ENCODE assay signal across 23 mouse cellular contexts in the genomic region with DNA sequence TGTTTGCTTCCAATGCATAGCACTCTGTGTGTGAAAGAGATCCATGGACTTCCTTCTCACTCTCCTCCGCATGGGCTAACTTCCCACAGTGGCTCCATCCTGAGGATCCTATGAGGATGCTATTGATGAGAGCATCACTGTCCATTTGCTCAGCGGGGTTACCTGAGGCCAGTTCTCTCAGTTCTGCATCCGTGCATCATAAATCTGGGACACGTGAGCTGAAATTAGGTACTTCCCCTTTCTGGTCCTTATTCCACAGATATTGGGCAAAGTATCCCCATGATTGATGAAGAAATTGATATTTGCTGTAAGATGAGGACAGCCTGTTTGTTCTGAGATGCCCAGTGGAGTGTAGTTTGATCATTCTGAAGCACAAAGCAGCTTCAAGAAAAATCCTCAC.
DNase-seq lines count a peak whose midpoint lies in the region; ATAC-seq lines count a peak whose summit lies in the region.
"Had no signal": no experiment of that assay in that cellular context is flagged by ENCODE, and none has a peak within 500 bp of the region (broad histone marks: within the 10 kb centered on the region; RNA-seq: fewer than 3 reads in every experiment).

No protein-coding gene starts in this region.

- no peak for ATAC-seq in heart, embryonic 12.5 days (ENCODE audit: insufficient number of reproducible peaks, low FRiP score)
- no peak for ATAC-seq in kidney, embryonic 16.5 days (ENCODE audit: low FRiP score, low TSS enrichment)
- ATAC-seq in embryonic facial prominence, embryonic 15.5 days (ENCODE audit: insufficient number of reproducible peaks, low FRiP score, low TSS enrichment, low read depth): no peak
- ATAC-seq in megakaryocyte, adult 5-6 weeks (ENCODE audit: poor library complexity, severe bottlenecking): peak; percentile 51
- ATAC-seq: forebrain, embryonic 15.5 days; hindbrain, postnatal 0 days; intestine, postnatal 0 days; midbrain, embryonic 13.5 days had no signal

- no peak for DNase-seq in heart, postnatal 14 days
- DNase-seq in kidney, adult 8-10 months: no peak
- no peak for DNase-seq in hindbrain, embryonic 10.5 days (ENCODE audit: low spot score)
- DNase-seq in layer of hippocampus, postnatal 25 days (ENCODE audit: extremely low spot score in 1 of 2, low spot score in 1 of 2): no peak
- DNase-seq: adrenal gland, postnatal 25 days; cerebellum, adult 2 months; cerebellum, postnatal 25 days; gastrocnemius, postnatal 36 days; liver had no signal

- no peak overlapping the region for H3K4me3 ChIP-seq in heart, embryonic 12.5 days
- H3K4me3 ChIP-seq in kidney, embryonic 16.5 days (ENCODE audit: low read length): no peak overlapping the region
- H3K4me3 ChIP-seq in embryonic facial prominence, embryonic 15.5 days (replicated peaks): no peak overlapping the region
- no peak overlapping the region for H3K4me3 ChIP-seq in hindbrain, embryonic 10.5 days
- H3K4me3 ChIP-seq: forebrain, embryonic 10.5 days; forebrain, embryonic 15.5 days; hindbrain, embryonic 12.5 days; layer of hippocampus, adult 2 months; liver, embryonic 15.5 days; lung, embryonic 15.5 days; midbrain, embryonic 13.5 days; neural tube, embryonic 13.5 days had no signal

- WGBS in heart, embryonic 12.5 days: 89% methylated on average over 4 of the region's 4 CpGs
- 70% methylated on average over 4 of the region's 4 CpGs for WGBS in kidney, embryonic 16.5 days
- WGBS in embryonic facial prominence, embryonic 15.5 days: 91% methylated on average over 4 of the region's 4 CpGs
- WGBS in hindbrain, embryonic 10.5 days: 92% methylated on average over 4 of the region's 4 CpGs

- H3K4me2 ChIP-seq in heart, embryonic 12.5 days: no peak overlapping the region
- no peak overlapping the region for H3K4me2 ChIP-seq in kidney, embryonic 16.5 days (replicated peaks; ENCODE audit: low read depth, low read length)
- no peak overlapping the region for H3K4me2 ChIP-seq in embryonic facial prominence, embryonic 15.5 days (replicated peaks)
- H3K4me2 ChIP-seq: forebrain, embryonic 15.5 days; hindbrain, embryonic 12.5 days; liver, embryonic 15.5 days; lung, embryonic 15.5 days; midbrain, embryonic 13.5 days; neural tube, embryonic 13.5 days had no signal

- H3K9ac ChIP-seq in heart, embryonic 12.5 days: no peak overlapping the region
- no peak overlapping the region for H3K9ac ChIP-seq in kidney, embryonic 16.5 days (replicated peaks; ENCODE audit: low read length)
- H3K9ac ChIP-seq in embryonic facial prominence, embryonic 15.5 days: no peak overlapping the region
- H3K9ac ChIP-seq: forebrain, embryonic 15.5 days; hindbrain, embryonic 12.5 days; liver, embryonic 15.5 days; lung, embryonic 15.5 days; midbrain, embryonic 13.5 days; neural tube, embryonic 13.5 days had no signal

- H3K4me1 ChIP-seq in heart, embryonic 12.5 days (replicated peaks): peaks cover 67% of the 10 kb centered on the region
- H3K4me1 ChIP-seq in kidney, embryonic 16.5 days (ENCODE audit: insufficient read depth, low read length): peaks cover 56% of the 10 kb centered on the region
- H3K4me1 ChIP-seq in embryonic facial prominence, embryonic 15.5 days: peaks cover 61% of the 10 kb centered on the region
- H3K4me1 ChIP-seq in hindbrain, embryonic 10.5 days (replicated peaks): peaks cover 28% of the 10 kb centered on the region
- H3K4me1 ChIP-seq: liver, embryonic 15.5 days had no signal

- H3K9me3 ChIP-seq in heart, embryonic 12.5 days (replicated peaks): no peaks in the 10 kb centered on the region; the same call in 1 of the 2 replicates
- H3K9me3 ChIP-seq in kidney, embryonic 16.5 days (ENCODE audit: low read length): no peaks in the 10 kb centered on the region
- no peaks in the 10 kb centered on the region for H3K9me3 ChIP-seq in embryonic facial prominence, embryonic 15.5 days (replicated peaks)
- H3K9me3 ChIP-seq in hindbrain, embryonic 10.5 days: no peaks in the 10 kb centered on the region
- H3K9me3 ChIP-seq: forebrain, embryonic 10.5 days; forebrain, embryonic 15.5 days; hindbrain, embryonic 12.5 days; liver, embryonic 15.5 days; lung, embryonic 15.5 days; midbrain, embryonic 13.5 days; neural tube, embryonic 13.5 days had no signal

- H3K27ac ChIP-seq in heart, embryonic 12.5 days (ENCODE audit: poor library complexity, severe bottlenecking): 0 out of 2 replicates have a peak overlapping the region, but pooled peaks have one; percentile 1
- peak overlapping the region; percentile 89; the same call in 1 of the 2 replicates for H3K27ac ChIP-seq in kidney, embryonic 16.5 days (ENCODE audit: low read length)
- H3K27ac ChIP-seq in embryonic facial prominence, embryonic 15.5 days (replicated peaks): peak overlapping the region; percentile 87
- no peak overlapping the region for H3K27ac ChIP-seq in hindbrain, embryonic 10.5 days
- H3K27ac ChIP-seq: forebrain, embryonic 10.5 days; forebrain, embryonic 15.5 days; hindbrain, embryonic 12.5 days; hindbrain, postnatal 0 days; layer of hippocampus, adult 2 months; liver, embryonic 15.5 days; midbrain, embryonic 13.5 days; neural tube, embryonic 13.5 days had no signal

- H3K27me3 ChIP-seq in heart, embryonic 12.5 days (replicated peaks): no peaks in the 10 kb centered on the region
- no peaks in the 10 kb centered on the region for H3K27me3 ChIP-seq in kidney, embryonic 16.5 days (ENCODE audit: insufficient read depth, low read length)
- H3K27me3 ChIP-seq in embryonic facial prominence, embryonic 15.5 days: no peaks in the 10 kb centered on the region
- no peaks in the 10 kb centered on the region for H3K27me3 ChIP-seq in hindbrain, embryonic 10.5 days (ENCODE audit: insufficient read depth, poor library complexity, severe bottlenecking)
- H3K27me3 ChIP-seq: forebrain, embryonic 15.5 days; hindbrain, embryonic 12.5 days; liver, embryonic 15.5 days; lung, embryonic 15.5 days; neural tube, embryonic 13.5 days had no signal

- H3K36me3 ChIP-seq in heart, embryonic 12.5 days: peaks cover under 1% of the 10 kb centered on the region
- peaks cover 6% of the 10 kb centered on the region for H3K36me3 ChIP-seq in kidney, embryonic 16.5 days (ENCODE audit: insufficient read depth, low read length)
- no peaks in the 10 kb centered on the region for H3K36me3 ChIP-seq in embryonic facial prominence, embryonic 15.5 days
- no peaks in the 10 kb centered on the region for H3K36me3 ChIP-seq in hindbrain, embryonic 10.5 days
- H3K36me3 ChIP-seq: forebrain, embryonic 15.5 days; hindbrain, embryonic 12.5 days; liver, embryonic 15.5 days; midbrain, embryonic 13.5 days; neural tube, embryonic 13.5 days had no signal

- intact Hi-C loops in heart, postnatal 14 days (cut with DNase I): no loop called here
